Comparison of ENCODE assay signal across 8 mouse cellular contexts in genomic region chr4:101168189-101168778, GRCm38 (mm10).
A peak's percentile ranks its signal among the peaks of the same experiment; 100 is the strongest.
DNase-seq lines count a peak whose midpoint lies in the region; ATAC-seq and TF ChIP-seq lines count a peak whose summit lies in the region.

No protein-coding gene starts in this region.

- no peaks in the 10 kb centered on the region for H3K36me3 ChIP-seq in midbrain, embryonic 11.5 days (ENCODE audit: control insufficient read depth, insufficient read depth, low read length)
- H3K36me3 ChIP-seq in midbrain, embryonic 10.5 days, result peaks cover 19% of the 10 kb centered on the region
- H3K36me3 ChIP-seq in intestine, embryonic 16.5 days (ENCODE audit: control insufficient read depth, insufficient read depth, low read length), result peaks cover 7% of the 10 kb centered on the region; the same call in 1 of the 2 replicates
- H3K36me3 ChIP-seq in liver, postnatal 0 days (replicated peaks; ENCODE audit: insufficient read depth, low read length), result peaks cover 85% of the 10 kb centered on the region

- TF ChIP-seq EP300 in liver, postnatal 0 days (IDR thresholded peaks at IDR 0.05; ENCODE audit: low read depth), result no peak

- no peaks in the 10 kb centered on the region for H3K4me1 ChIP-seq in midbrain, embryonic 11.5 days (ENCODE audit: control insufficient read depth, insufficient read depth, low read length)
- H3K4me1 ChIP-seq in midbrain, embryonic 10.5 days, result no peaks in the 10 kb centered on the region
- no peaks in the 10 kb centered on the region for H3K4me1 ChIP-seq in embryonic fibroblast, embryonic 13.5 days (ENCODE audit: control insufficient read depth, insufficient read depth, low read length)
- H3K4me1 ChIP-seq in intestine, embryonic 16.5 days (ENCODE audit: control insufficient read depth, insufficient read depth, low read length), result no peaks in the 10 kb centered on the region
- no peaks in the 10 kb centered on the region; the same call in 1 of the 2 replicates for H3K4me1 ChIP-seq in liver, postnatal 0 days (ENCODE audit: insufficient read depth)

- no peak overlapping the region for H3K4me2 ChIP-seq in midbrain, embryonic 11.5 days
- no peak overlapping the region for H3K4me2 ChIP-seq in intestine, embryonic 16.5 days (ENCODE audit: low read depth, low read length)
- H3K4me2 ChIP-seq in liver, postnatal 0 days (ENCODE audit: low read depth, low read length), result no peak overlapping the region

- ATAC-seq in midbrain, embryonic 11.5 days (ENCODE audit: low FRiP score), result peak; percentile 62; the same call in 1 of the 2 replicates
- ATAC-seq in intestine, embryonic 16.5 days, result peak; percentile 76
- ATAC-seq in liver, postnatal 0 days, result peak; percentile 61

- DNase-seq in midbrain, embryonic 11.5 days (ENCODE audit: low spot score, missing footprints), result no peak
- DNase-seq in midbrain, embryonic 10.5 days (ENCODE audit: low spot score), result no peak
- peak; percentile 23 for DNase-seq in adrenal gland, postnatal 25 days
- DNase-seq in liver, postnatal 0 days, result no peak
- peak; percentile 65 for DNase-seq in retina, embryonic 14.5 days (ENCODE audit: low spot score)
- DNase-seq in ovary, adult 18-20 months (ENCODE audit: low spot score), result no peak

- H3K9ac ChIP-seq in midbrain, embryonic 11.5 days (ENCODE audit: low read length), result no peak overlapping the region
- H3K9ac ChIP-seq in intestine, embryonic 16.5 days (ENCODE audit: low read depth, low read length), result no peak overlapping the region
- H3K9ac ChIP-seq in liver, postnatal 0 days (replicated peaks), result no peak overlapping the region

- peak; percentile 37; the same call in 1 of the 2 replicates for TF ChIP-seq CTCF in embryonic fibroblast, embryonic 13.5 days (IDR thresholded peaks at IDR 0.05; ENCODE audit: borderline replicate concordance, insufficient read depth, low read length)
- peak; percentile 79 for TF ChIP-seq CTCF in liver, postnatal 0 days (IDR thresholded peaks at IDR 0.05; ENCODE audit: low read depth)

- WGBS in midbrain, embryonic 11.5 days, result 55% methylated on average over 6 of the region's 6 CpGs
- WGBS in midbrain, embryonic 10.5 days, result 55% methylated on average over 6 of the region's 6 CpGs
- 50% methylated on average over 6 of the region's 6 CpGs for WGBS in intestine, embryonic 16.5 days
- 49% methylated on average over 6 of the region's 6 CpGs for WGBS in liver, postnatal 0 days (ENCODE audit: insufficient replicate concordance)

- H3K27me3 ChIP-seq in midbrain, embryonic 11.5 days (ENCODE audit: control insufficient read depth, insufficient read depth, low read length), result no peaks in the 10 kb centered on the region
- no peaks in the 10 kb centered on the region for H3K27me3 ChIP-seq in midbrain, embryonic 10.5 days (ENCODE audit: low read depth, poor library complexity, severe bottlenecking)
- H3K27me3 ChIP-seq in intestine, embryonic 16.5 days (replicated peaks; ENCODE audit: control insufficient read depth, insufficient read depth, low read length), result no peaks in the 10 kb centered on the region
- no peaks in the 10 kb centered on the region for H3K27me3 ChIP-seq in liver, postnatal 0 days (ENCODE audit: insufficient read depth, low read length)

- H3K27ac ChIP-seq in midbrain, embryonic 11.5 days (ENCODE audit: low read depth, low read length), result no peak overlapping the region
- H3K27ac ChIP-seq in midbrain, embryonic 10.5 days (replicated peaks), result no peak overlapping the region
- H3K27ac ChIP-seq in embryonic fibroblast, embryonic 13.5 days (ENCODE audit: insufficient read depth, low read length), result no peak overlapping the region
- no peak overlapping the region for H3K27ac ChIP-seq in intestine, embryonic 16.5 days (ENCODE audit: low read length)
- no peak overlapping the region for H3K27ac ChIP-seq in liver, postnatal 0 days (ENCODE audit: low read depth)

- H3K4me3 ChIP-seq in midbrain, embryonic 11.5 days (ENCODE audit: low read depth, low read length), result no peak overlapping the region
- H3K4me3 ChIP-seq in midbrain, embryonic 10.5 days, result no peak overlapping the region
- H3K4me3 ChIP-seq in embryonic fibroblast, embryonic 13.5 days (ENCODE audit: insufficient read depth, low read length), result no peak overlapping the region
- no peak overlapping the region for H3K4me3 ChIP-seq in intestine, embryonic 16.5 days (ENCODE audit: low read length)
- no peak overlapping the region for H3K4me3 ChIP-seq in liver, postnatal 0 days (ENCODE audit: low read depth, low read length)

- no peaks in the 10 kb centered on the region for H3K9me3 ChIP-seq in midbrain, embryonic 11.5 days (ENCODE audit: control insufficient read depth, low read length)
- no peaks in the 10 kb centered on the region for H3K9me3 ChIP-seq in midbrain, embryonic 10.5 days (replicated peaks)
- no peaks in the 10 kb centered on the region for H3K9me3 ChIP-seq in intestine, embryonic 16.5 days (ENCODE audit: control insufficient read depth, low read length)
- H3K9me3 ChIP-seq in liver, postnatal 0 days (ENCODE audit: low read length), result no peaks in the 10 kb centered on the region

- no peak for TF ChIP-seq POLR2A in embryonic fibroblast, embryonic 13.5 days (IDR thresholded peaks at IDR 0.05; ENCODE audit: low read depth, low read length)

Comparison
In these comparisons a context has a peak if more than half of its experiments do, and no peak if none do; other contexts are left out.
1. DNase-seq: peak in adrenal gland, postnatal 25 days (single experiment) and retina, embryonic 14.5 days (single experiment); none in midbrain, embryonic 11.5 days (single experiment), midbrain, embryonic 10.5 days (single experiment), liver, postnatal 0 days (single experiment) and ovary, adult 18-20 months (single experiment).
2. Peak in every context shown above with its lines, with median percentiles within 50 percentile points of each other: ATAC-seq.